Mouse (Mus musculus) cortical plate, adult 2 months (tissue): ENCODE data around the gene Nfkb1.

Experiments used
- CTCF ChIP-seq: fragments of 200-500 bp; IDR thresholded peaks from 2 replicates; pipeline ENCODE4 v1.5.1; 2011; ENCODE audit warnings: mild to moderate bottlenecking, control low read depth, low read length; ENCODE audit not compliant: insufficient read depth; ENCODE audit errors: extremely low read depth
- POLR2A ChIP-seq: fragments of 200-500 bp; IDR thresholded peaks from 2 replicates; pipeline ENCODE4 v1.6.1; 2011; ENCODE audit warnings: mild to moderate bottlenecking, low read length, control low read depth; ENCODE audit not compliant: insufficient read depth; ENCODE audit errors: extremely low read depth

DNA sequence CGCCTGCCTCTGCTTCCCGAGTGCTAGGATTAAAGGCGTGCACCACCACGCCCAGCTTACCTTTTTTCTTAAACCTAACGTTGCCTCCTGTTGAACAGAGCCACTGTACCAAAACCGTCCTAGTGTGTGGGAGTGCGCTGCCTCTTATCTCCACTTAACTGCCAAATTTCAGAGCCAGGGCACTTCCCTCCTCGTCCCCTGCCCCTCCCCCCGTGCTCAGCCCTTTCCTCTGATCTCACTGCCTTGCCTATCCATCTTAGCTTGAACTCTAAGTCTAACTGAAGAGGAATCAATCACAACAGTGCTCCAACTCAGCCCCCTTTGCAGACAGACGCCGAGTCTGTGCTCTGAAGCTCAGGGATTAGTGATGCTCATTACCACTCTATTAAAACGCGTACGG, 54.9 kb downstream of the Nfkb1 start:
- no peak for TF ChIP-seq CTCF
- no peak for TF ChIP-seq POLR2A
